Mouse (Mus musculus) telencephalon, adult 2 months (tissue): ENCODE data around the gene Ddx46.
"Not testable (repeated sequence)": the region's sequence is repeated elsewhere in the genome, so short reads cannot be mapped to it uniquely, and the experiment has no call there.

Source experiments
- DNase-seq: peaks from one replicate; pipeline ENCODE4 v3.0.0-alpha.2; 2011; ENCODE audit warnings: low read depth, low spot score

Ddx46 gene

GRCm38 (mm10) chr13:55634639-55635127 lies at the start of gene Ddx46:
Ddx46 (plus strand) TSS chr13:55635027.
- DNase-seq, result peak; percentile 85

GRCm38 (mm10) chr13:55591961-55592490 lies 42.8 kb upstream of the Ddx46 start:
- no peak for DNase-seq

GRCm38 (mm10) chr13:55592512-55593253 lies 42.1 kb upstream of the Ddx46 start:
- peak; percentile 94 for DNase-seq

GRCm38 (mm10) chr13:55593254-55593747 lies 41.5 kb upstream of the Ddx46 start:
- DNase-seq, result no peak

- no peak for DNase-seq
Observed at GRCm38 (mm10) chr13:55595375-55595774, 39.5 kb upstream of the Ddx46 start.

- DNase-seq, result no peak
Observed at GRCm38 (mm10) chr13:55596802-55597201, 38.0 kb upstream of the Ddx46 start.

- DNase-seq, result no peak
Observed at GRCm38 (mm10) chr13:55599566-55600540, 35.0 kb upstream of the Ddx46 start, which contains the start of gene B4galt7. B4galt7 (plus strand) TSS chr13:55599896.

GRCm38 (mm10) chr13:55600657-55601056 lies 34.2 kb upstream of the Ddx46 start:
- DNase-seq, result no peak

GRCm38 (mm10) chr13:55601611-55602010 lies 33.2 kb upstream of the Ddx46 start:
- DNase-seq, result no peak

- DNase-seq, result no peak
Observed at GRCm38 (mm10) chr13:55604606-55605005, 30.2 kb upstream of the Ddx46 start.

GRCm38 (mm10) chr13:55606899-55607623 lies 27.8 kb upstream of the Ddx46 start:
- no peak for DNase-seq

- no peak for DNase-seq
Observed at GRCm38 (mm10) chr13:55607624-55608006, 27.2 kb upstream of the Ddx46 start.

GRCm38 (mm10) chr13:55611996-55612395 lies 22.8 kb upstream of the Ddx46 start:
- DNase-seq, result no peak

- no peak for DNase-seq
Observed at GRCm38 (mm10) chr13:55613471-55613870, 21.4 kb upstream of the Ddx46 start.

GRCm38 (mm10) chr13:55619328-55619727 lies 15.5 kb upstream of the Ddx46 start:
- DNase-seq, result no peak

GRCm38 (mm10) chr13:55620275-55620674 lies 14.6 kb upstream of the Ddx46 start:
- DNase-seq, result no peak

GRCm38 (mm10) chr13:55622156-55622648 lies 12.6 kb upstream of the Ddx46 start:
- DNase-seq, result not testable (repeated sequence)

GRCm38 (mm10) chr13:55622649-55623541 lies 11.9 kb upstream of the Ddx46 start, which contains the start of gene Caml:
Caml (plus strand) TSS chr13:55623005.
- DNase-seq, result peak; percentile 93

GRCm38 (mm10) chr13:55635146-55635571 lies 332 bp downstream of the Ddx46 start:
- no peak for DNase-seq
